Mouse (Mus musculus) intestine, embryonic 14.5 days (tissue): ENCODE measurements around the gene Kdm5a. TPM values are rescaled to one million over a fixed set of nuclear protein-coding genes. Genes with fewer than 3 reads are reported as not detected.

Experiments
- ATAC-seq: fragments of 200-750 bp; cut with Nextera tagmentation; replicated peaks from 2 replicates; pipeline ENCODE4 v1.8.0; 2017; ENCODE audit warnings: low read depth, moderate number of reproducible peaks, moderate TSS enrichment, moderate library complexity; ENCODE audit not compliant: low FRiP score, low TSS enrichment
- DNase-seq: peaks from one replicate; pipeline ENCODE4 v3.0.0-alpha.2; 2018; ENCODE audit warnings: low spot score
- H3K27ac ChIP-seq: fragments of 300-500 bp; sonication (generic); 2 replicates; pipeline ENCODE4 v1.5.1; 2014; ENCODE audit warnings: low read depth, mild to moderate bottlenecking, control low read depth
- H3K27me3 ChIP-seq: fragments of 300-500 bp; sonication (generic); replicated peaks from 2 replicates; pipeline ENCODE4 v1.6.1; 2014; ENCODE audit warnings: low read length, control low read depth; ENCODE audit not compliant: control insufficient read depth, insufficient read depth
- H3K36me3 ChIP-seq: fragments of 300-500 bp; sonication (generic); 2 replicates; pipeline ENCODE4 v1.6.1; 2014; ENCODE audit warnings: low read length, control low read depth; ENCODE audit not compliant: control insufficient read depth, insufficient read depth
- H3K4me1 ChIP-seq: fragments of 300-500 bp; sonication (generic); replicated peaks from 2 replicates; pipeline ENCODE4 v1.6.1; 2014; ENCODE audit warnings: low read length, control low read depth, mixed read lengths; ENCODE audit not compliant: control insufficient read depth, insufficient read depth
- H3K4me2 ChIP-seq: fragments of 300-500 bp; sonication (generic); 2 replicates; pipeline ENCODE4 v1.6.1; 2014; ENCODE audit warnings: low read length
- H3K4me3 ChIP-seq: fragments of 300-500 bp; sonication (generic); 2 replicates; pipeline ENCODE4 v1.5.1; 2014; ENCODE audit warnings: low read depth, low read length, control low read depth, mixed read lengths
- H3K9ac ChIP-seq: fragments of 300-500 bp; sonication (generic); 2 replicates; pipeline ENCODE4 v1.6.1; 2014; ENCODE audit warnings: mild to moderate bottlenecking, low read length
- H3K9me3 ChIP-seq: fragments of 300-500 bp; sonication (generic); 2 replicates; pipeline ENCODE4 v1.6.1; 2016; ENCODE audit warnings: low read length, control low read depth; ENCODE audit not compliant: control insufficient read depth
- WGBS: fragments of 180-500 bp; shearing (Covaris S2); extraction: QIAGEN DNeasy Blood & Tissue Kit; methylation state at CpG from one replicate; pipeline ENCODE4 v1.1.7; 2014; 5-methylcytosine and 5-hydroxymethylcytosine counted together
- polyA plus RNA-seq: library from polyadenylated mRNA; unstranded; fragments of >200 nt; fragmentation: Nextera tagmentation; extraction: Ambion mirVana; gene quantifications from 2 replicates; pipeline ENCODE4 v1.2.1, GENCODE M21; 2014

Kdm5a gene
- polyA plus RNA-seq, 1 experiment from 2014 or later: 50.6 TPM

DNA sequence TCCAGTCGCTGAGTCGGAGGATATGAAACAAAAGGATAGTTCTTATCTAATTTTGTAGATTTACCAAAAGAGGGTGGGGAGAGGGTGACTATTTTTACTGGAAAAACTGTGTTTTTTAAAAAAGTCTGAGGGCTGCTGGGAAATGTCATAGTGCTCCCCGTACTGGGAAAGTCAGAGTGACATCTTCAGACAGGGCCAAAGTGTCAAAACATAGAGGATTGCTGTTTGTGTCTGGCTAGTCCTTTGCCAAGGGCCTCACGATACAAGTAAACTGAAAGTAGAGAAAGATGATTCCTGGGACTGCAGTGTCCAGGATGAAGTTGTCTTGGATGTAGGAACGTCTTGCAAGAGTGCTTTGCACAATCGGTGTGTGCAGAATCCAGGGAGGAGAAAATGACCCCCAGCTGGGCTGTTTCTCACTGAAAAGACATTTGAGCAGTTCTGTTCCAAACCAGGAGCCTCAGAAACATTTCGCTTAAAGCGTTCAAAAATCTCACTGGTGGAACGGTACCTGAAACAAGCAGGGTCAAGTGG, 100.5 kb downstream of the Kdm5a start:
- no peak for ATAC-seq
- Histone ChIP-seq H3K9ac (no peak overlapping the region), H3K9me3 (no peaks in the 10 kb centered on the region), H3K27me3 (peaks cover 41% of the 10 kb centered on the region), H3K27ac (no peak overlapping the region), H3K4me1 (peaks cover 12% of the 10 kb centered on the region), H3K36me3 (no peaks in the 10 kb centered on the region), H3K4me3 (peak overlapping the region; percentile 56), H3K4me2 (peak overlapping the region; percentile 65)
- 46% methylated on average over 9 of the region's 9 CpGs for WGBS
- no peak for DNase-seq

DNA sequence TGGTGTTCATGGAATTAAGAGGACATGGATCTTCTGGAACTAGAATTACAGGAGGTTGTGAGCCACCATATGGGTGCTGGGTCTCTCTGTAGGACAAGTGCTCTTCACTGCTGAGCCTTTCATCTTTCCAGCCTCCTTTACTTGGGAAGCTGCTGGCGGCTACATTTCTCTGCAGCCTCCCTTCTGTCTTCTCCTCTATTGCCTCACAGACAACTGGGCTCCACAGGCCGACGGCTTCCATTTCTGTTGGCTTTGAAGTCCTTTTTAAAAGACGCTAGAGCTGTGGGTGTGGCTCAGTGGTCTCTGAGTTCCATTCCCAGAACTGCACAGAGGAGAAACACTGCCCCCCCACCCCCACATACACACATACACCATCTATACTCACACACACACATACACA, 101.5 kb downstream of the Kdm5a start:
- Histone ChIP-seq H3K9me3 (no peaks in the 10 kb centered on the region), H3K4me1 (peaks cover 12% of the 10 kb centered on the region), H3K4me2 (no peak overlapping the region), H3K36me3 (no peaks in the 10 kb centered on the region), H3K9ac (no peak overlapping the region), H3K4me3 (no peak overlapping the region), H3K27ac (no peak overlapping the region), H3K27me3 (peaks cover 41% of the 10 kb centered on the region)
- ATAC-seq (no peak), DNase-seq (no peak)
- 48% methylated on average over 4 of the region's 4 CpGs for WGBS

DNA sequence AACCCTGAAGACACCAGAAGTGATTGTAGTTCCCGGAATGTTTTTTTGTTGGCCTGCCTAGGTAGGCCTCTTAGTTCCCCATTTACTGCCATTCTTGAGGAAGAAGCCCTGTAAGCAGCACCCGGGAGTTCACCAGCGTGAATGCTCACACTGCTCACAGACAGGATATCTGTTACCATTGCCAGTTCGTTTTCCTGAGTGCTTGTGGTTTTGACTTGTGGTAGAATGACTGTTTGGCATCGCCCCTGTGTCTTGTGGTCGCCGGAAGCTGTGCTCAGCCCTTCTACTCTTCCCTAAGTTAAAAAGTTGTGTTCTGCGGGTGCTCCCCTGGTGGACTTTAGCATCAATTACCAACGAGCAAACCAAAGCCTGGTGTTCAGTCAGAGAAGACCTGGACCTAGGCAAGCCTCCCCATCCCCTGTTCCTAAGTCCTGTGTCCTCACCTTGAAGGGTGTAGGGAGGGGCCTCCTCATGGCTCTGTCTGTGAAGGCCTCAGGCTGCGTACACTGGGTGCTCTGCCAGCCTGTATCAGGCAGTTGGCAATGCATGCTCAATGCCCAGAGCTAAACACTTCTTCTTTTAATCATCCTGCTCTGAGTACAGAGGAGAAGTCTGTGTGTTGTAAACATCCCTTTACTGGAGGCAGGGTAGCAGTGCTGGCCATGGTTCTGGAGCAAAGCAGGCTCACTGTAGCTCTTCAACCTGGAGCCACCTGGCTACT, 102.8 kb downstream of the Kdm5a start:
- no peak overlapping the region for H3K9ac ChIP-seq
- peaks cover 32% of the 10 kb centered on the region for H3K27me3 ChIP-seq
- no peak overlapping the region for H3K4me2 ChIP-seq
- H3K4me1 ChIP-seq: peaks cover 12% of the 10 kb centered on the region
- no peaks in the 10 kb centered on the region for H3K36me3 ChIP-seq
- H3K4me3 ChIP-seq: no peak overlapping the region
- ATAC-seq (no peak), DNase-seq (no peak)
- H3K9me3 ChIP-seq: no peaks in the 10 kb centered on the region
- 76% methylated on average over 10 of the region's 10 CpGs for WGBS
- no peak overlapping the region for H3K27ac ChIP-seq

DNA sequence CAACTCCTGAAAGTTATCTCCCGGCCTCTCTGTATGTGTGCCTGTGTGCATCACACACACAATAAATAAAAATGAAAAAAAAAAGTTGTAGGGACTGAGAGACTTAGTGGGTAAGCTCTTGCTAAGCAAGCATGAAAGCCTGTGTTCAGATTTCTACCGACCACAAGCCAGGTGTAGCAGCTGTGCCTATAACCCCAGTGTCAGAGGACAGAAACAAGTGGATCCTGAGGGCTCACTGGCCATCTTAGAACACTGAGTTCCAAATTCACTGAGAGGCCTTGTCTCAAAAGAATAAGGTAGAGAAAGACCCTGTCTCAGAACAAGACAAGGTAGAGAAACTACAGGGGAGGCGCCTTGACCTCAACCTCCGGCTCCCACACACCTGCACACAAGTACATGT, 104.3 kb downstream of the Kdm5a start:
- ATAC-seq (no peak), DNase-seq (no peak)
- Histone ChIP-seq H3K4me3 (no peak overlapping the region), H3K27me3 (peaks cover 18% of the 10 kb centered on the region), H3K4me1 (peaks cover 12% of the 10 kb centered on the region), H3K36me3 (no peaks in the 10 kb centered on the region), H3K4me2 (no peak overlapping the region), H3K9ac (no peak overlapping the region), H3K9me3 (no peaks in the 10 kb centered on the region), H3K27ac (no peak overlapping the region)
- WGBS: 94% methylated on average over 4 of the region's 4 CpGs

DNA sequence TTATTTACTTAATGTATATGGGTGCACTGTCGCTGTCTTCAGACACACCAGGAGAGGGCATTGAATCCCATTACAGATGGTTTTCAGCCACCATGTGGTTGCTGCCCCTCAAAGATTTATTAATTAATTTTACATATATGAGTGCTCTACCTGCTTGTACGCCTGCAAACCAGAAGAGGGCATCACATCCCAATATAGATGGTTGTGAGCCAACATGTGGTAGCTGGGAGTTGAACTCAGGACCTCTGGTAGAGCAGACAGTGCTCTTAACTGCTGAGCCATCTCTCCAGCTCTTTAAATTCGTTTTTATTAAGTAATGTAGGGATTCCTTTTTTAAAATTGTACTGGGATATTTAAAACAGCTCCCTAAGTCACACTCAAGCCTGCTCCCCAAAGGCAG, 105.3 kb downstream of the Kdm5a start:
- H3K4me1 ChIP-seq: peaks cover 5% of the 10 kb centered on the region
- 69% methylated on average over 3 of the region's 3 CpGs for WGBS

DNA sequence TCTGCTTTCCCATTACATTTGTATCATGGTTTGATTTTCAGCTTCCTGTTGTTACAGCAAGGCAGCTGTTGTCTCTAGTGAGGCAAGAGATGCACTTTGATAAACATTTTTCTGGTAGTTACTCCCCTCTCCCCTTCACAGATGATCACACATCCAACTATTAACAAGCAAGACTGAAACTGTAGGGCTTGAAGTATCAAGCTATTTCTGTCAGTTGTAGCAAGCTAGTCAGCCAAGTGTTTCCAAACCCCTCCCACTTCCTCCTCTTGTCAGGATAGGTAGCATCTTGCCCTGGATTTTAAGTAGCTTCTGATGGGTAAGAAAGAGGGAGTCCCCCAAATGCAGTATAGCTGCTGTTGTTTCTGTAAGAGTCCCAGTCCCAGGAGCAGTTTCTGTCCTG, 105.8 kb downstream of the Kdm5a start:
- no peaks in the 10 kb centered on the region for H3K9me3 ChIP-seq
- no peak overlapping the region for H3K4me2 ChIP-seq
- ATAC-seq (no peak), DNase-seq (no peak)
- H3K9ac ChIP-seq: no peak overlapping the region
- H3K27me3 ChIP-seq: peaks cover 5% of the 10 kb centered on the region
- H3K4me1 ChIP-seq: 0 out of 2 replicates have a peak, but pooled peaks cover under 1% of the 10 kb centered on the region
- no peak overlapping the region for H3K4me3 ChIP-seq
- no peaks in the 10 kb centered on the region for H3K36me3 ChIP-seq
- no peak overlapping the region for H3K27ac ChIP-seq

More for the DNA sequence above, 105.3 kb downstream of the Kdm5a start:
- H3K4me2 ChIP-seq: no peak overlapping the region
- H3K36me3 ChIP-seq: no peaks in the 10 kb centered on the region
- no peak overlapping the region for H3K9ac ChIP-seq
- ATAC-seq (no peak), DNase-seq (no peak)
- H3K27ac ChIP-seq: no peak overlapping the region
- H3K4me3 ChIP-seq: no peak overlapping the region
- peaks cover 10% of the 10 kb centered on the region for H3K27me3 ChIP-seq
- H3K9me3 ChIP-seq: no peaks in the 10 kb centered on the region

DNA sequence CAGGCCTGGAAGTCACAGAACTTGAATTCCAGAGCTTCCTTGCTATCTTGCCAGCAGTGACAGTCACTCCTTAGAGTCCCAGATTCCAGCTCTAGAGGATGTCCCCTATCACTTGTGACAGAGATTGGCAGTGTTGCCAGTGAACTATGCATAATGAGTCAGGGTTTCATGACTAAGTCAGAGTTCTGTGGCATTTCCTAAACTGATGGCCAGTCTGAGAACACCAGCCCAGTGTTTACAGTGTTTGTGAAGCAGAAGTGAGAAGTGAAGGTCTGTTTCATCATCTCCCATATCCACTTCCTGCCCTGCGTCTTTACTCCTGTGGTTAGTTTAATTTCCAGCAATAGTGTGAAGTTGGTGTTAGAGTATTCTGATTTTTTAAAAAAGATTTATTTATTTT, 106.7 kb downstream of the Kdm5a start:
- no peak for DNase-seq
- no peaks in the 10 kb centered on the region for H3K36me3 ChIP-seq
- no peak overlapping the region for H3K4me3 ChIP-seq
- no peaks in the 10 kb centered on the region for H3K9me3 ChIP-seq
- no peak for ATAC-seq
- 76% methylated on average over 1 of the region's 1 CpGs for WGBS
- H3K9ac ChIP-seq: no peak overlapping the region
- no peak overlapping the region for H3K27ac ChIP-seq
- H3K4me2 ChIP-seq: no peak overlapping the region
- H3K27me3 ChIP-seq: no peaks in the 10 kb centered on the region
- no peaks in the 10 kb centered on the region for H3K4me1 ChIP-seq

DNA sequence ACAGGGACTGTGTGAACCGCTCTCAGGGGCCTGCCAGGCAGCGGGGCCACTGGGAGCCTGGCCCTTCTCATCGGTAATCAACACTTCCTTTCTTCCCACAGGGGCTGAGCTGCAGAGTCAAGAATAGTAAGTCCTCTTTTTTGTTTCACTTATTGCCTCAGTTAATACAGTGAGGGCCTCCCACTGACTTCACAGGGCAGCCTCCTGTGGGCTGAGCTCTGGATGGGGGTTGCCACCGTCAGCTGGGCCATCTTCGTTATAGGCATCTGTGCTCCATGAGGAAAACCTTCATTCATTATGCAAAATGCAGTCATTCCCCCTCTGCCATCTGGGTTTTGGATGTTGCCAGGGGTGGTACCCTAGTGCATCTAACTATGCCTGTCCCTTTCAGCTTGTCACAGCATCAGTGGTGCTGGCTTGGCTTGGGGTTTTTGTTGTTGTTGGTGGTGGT, 108.1 kb downstream of the Kdm5a start:
- DNase-seq (no peak), ATAC-seq (no peak)
- no peaks in the 10 kb centered on the region for H3K27me3 ChIP-seq
- no peak overlapping the region for H3K4me2 ChIP-seq
- H3K36me3 ChIP-seq: no peaks in the 10 kb centered on the region
- 27% methylated on average over 5 of the region's 5 CpGs for WGBS
- H3K27ac ChIP-seq: no peak overlapping the region
- H3K9ac ChIP-seq: no peak overlapping the region
- no peaks in the 10 kb centered on the region for H3K9me3 ChIP-seq
- H3K4me1 ChIP-seq: no peaks in the 10 kb centered on the region
- no peak overlapping the region for H3K4me3 ChIP-seq
